Mouse (Mus musculus) E14TG2a.4 (cell line): ENCODE results near the gene Btbd6.

Experiments used
- CTCF ChIP-seq: conservative IDR thresholded peaks from 2 replicates; pipeline ENCODE4 v1.5.1; 2014; ENCODE audit warnings: low read length
- NANOG ChIP-seq: IDR thresholded peaks from 2 replicates; pipeline ENCODE4 v1.6.1; 2014; ENCODE audit warnings: borderline replicate concordance, low read length, mixed read lengths
- POU5F1 ChIP-seq: IDR thresholded peaks from 2 replicates; pipeline ENCODE4 v1.6.1; 2014; ENCODE audit warnings: low read length, borderline replicate concordance

DNA sequence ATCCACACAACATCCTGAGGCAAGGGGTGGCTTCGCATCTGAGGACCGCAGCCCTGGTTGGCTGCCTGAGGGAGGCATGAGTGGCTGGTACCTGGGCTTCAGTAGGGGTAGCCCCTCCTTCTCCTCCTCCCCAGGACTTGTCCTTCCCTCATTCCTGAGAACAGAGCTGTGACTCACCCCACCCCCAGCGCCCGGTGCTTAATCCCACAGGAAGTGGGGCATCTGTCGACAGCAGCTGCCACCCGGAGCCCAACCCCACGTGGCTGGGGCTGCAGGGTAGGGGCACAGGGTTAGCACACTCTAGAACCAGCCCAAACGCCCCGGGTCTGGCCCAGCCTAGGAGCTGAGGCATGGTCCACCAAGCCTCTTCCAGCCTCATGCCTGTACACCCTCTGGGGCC, 38.4 kb upstream of the Btbd6 start:
- TF ChIP-seq CTCF (no peak), POU5F1 (no peak), NANOG (no peak)
